Mouse (Mus musculus) liver, embryonic 13.5 days (tissue): ENCODE measurements around the gene Romo1. TPM values are rescaled to one million over a fixed set of nuclear protein-coding genes. Genes with fewer than 3 reads are reported as not detected.

Experiments used
- polyA plus RNA-seq: library from polyadenylated mRNA; unstranded; fragments of >200 nt; fragmentation: Nextera tagmentation; extraction: Ambion mirVana; gene quantifications from 2 replicates; pipeline ENCODE4 v1.2.1, GENCODE M21; 2015

Romo1 gene
- polyA plus RNA-seq, 1 experiment from 2014 or later, result 270 TPM

Other genes with a start within 250 kb of the Romo1 start
- gene Uqcc1, start 213.7 kb upstream of the Romo1 start, polyA plus RNA-seq, result 49.5 and 52.3 TPM in 2 replicates
- gene Gm15557, start 203.3 kb upstream of the Romo1 start, polyA plus RNA-seq, result not detected in 2 replicates
- gene Gdf5, start 198.7 kb upstream of the Romo1 start, polyA plus RNA-seq, result 0.12 TPM in 1 of 2 replicates, not detected in the other
- 10.7 and 13.6 TPM in 2 replicates for gene Cep250, start 187.6 kb upstream of the Romo1 start, polyA plus RNA-seq
- gene 6430550D23Rik, start 136.1 kb upstream of the Romo1 start, polyA plus RNA-seq, result 1.3 and 1.9 TPM in 2 replicates
- 90.8 and 96.9 TPM in 2 replicates for gene Ergic3, start 136.0 kb upstream of the Romo1 start, polyA plus RNA-seq
- 0.06 TPM in 1 of 2 replicates, not detected in the other for gene Fer1l4, start 91.1 kb upstream of the Romo1 start, polyA plus RNA-seq
- 1.6 and 2.4 TPM in 2 replicates for gene Spag4, start 78.9 kb upstream of the Romo1 start, polyA plus RNA-seq
- gene Cpne1, start 32.1 kb upstream of the Romo1 start, polyA plus RNA-seq, result 26.9 and 31.8 TPM in 2 replicates
- gene Rbm12, start 32.1 kb upstream of the Romo1 start, polyA plus RNA-seq, result 10.0 and 14.5 TPM in 2 replicates
- 7.4 and 8.8 TPM in 2 replicates for gene Gm28036, start 16.9 kb upstream of the Romo1 start, polyA plus RNA-seq
- 65.0 and 70.9 TPM in 2 replicates for gene Nfs1, start 147 bp downstream of the Romo1 start, polyA plus RNA-seq
- gene Rbm39, start 36.2 kb downstream of the Romo1 start, polyA plus RNA-seq, result 276 and 316 TPM in 2 replicates
- 16.5 and 19.8 TPM in 2 replicates for gene Phf20, start 52.4 kb downstream of the Romo1 start, polyA plus RNA-seq
- gene Cnbd2, start 168.3 kb downstream of the Romo1 start, polyA plus RNA-seq, result 1.1 and 1.7 TPM in 2 replicates
- 34.4 and 34.6 TPM in 2 replicates for gene Scand1, start 168.7 kb downstream of the Romo1 start, polyA plus RNA-seq